Mouse (Mus musculus) thymus, postnatal 4 days (tissue): Measurements from ENCODE around the gene Oxld1.

Experiments used
- DNase-seq: peaks from one replicate; pipeline ENCODE4 v3.0.0; 2021

Gene Oxld1

GRCm38 (mm10) chr11:120457772-120458751, at the start of gene Oxld1, which contains the start of gene Ccdc137:
TSS of gene Oxld1 (minus strand) at chr11:120458068.
TSS of gene Ccdc137 (plus strand) at chr11:120458115.
- DNase-seq: peak; percentile 83

- no peak for DNase-seq
Measured at GRCm38 (mm10) chr11:120506899-120507298, 49.0 kb upstream of the Oxld1 start.

- no peak for DNase-seq
Measured at GRCm38 (mm10) chr11:120505661-120506060, 47.8 kb upstream of the Oxld1 start.

GRCm38 (mm10) chr11:120501701-120502100, 43.8 kb upstream of the Oxld1 start:
- DNase-seq: no peak

GRCm38 (mm10) chr11:120501018-120501417, 43.1 kb upstream of the Oxld1 start:
- no peak for DNase-seq

GRCm38 (mm10) chr11:120500357-120500756, 42.5 kb upstream of the Oxld1 start:
- no peak for DNase-seq

- DNase-seq: no peak
Measured at GRCm38 (mm10) chr11:120499894-120500293, 42.0 kb upstream of the Oxld1 start.

GRCm38 (mm10) chr11:120498891-120499290, 41.0 kb upstream of the Oxld1 start:
- no peak for DNase-seq

GRCm38 (mm10) chr11:120498226-120498625, 40.4 kb upstream of the Oxld1 start:
- DNase-seq: no peak

- no peak for DNase-seq
Measured at GRCm38 (mm10) chr11:120497436-120497835, 39.6 kb upstream of the Oxld1 start.

GRCm38 (mm10) chr11:120493911-120494310, 36.0 kb upstream of the Oxld1 start:
- no peak for DNase-seq

- DNase-seq: no peak
Measured at GRCm38 (mm10) chr11:120493351-120493750, 35.5 kb upstream of the Oxld1 start.

GRCm38 (mm10) chr11:120492878-120493203, 35.0 kb upstream of the Oxld1 start:
- no peak for DNase-seq

- peak; percentile 52 for DNase-seq
Measured at GRCm38 (mm10) chr11:120492024-120492877, 34.4 kb upstream of the Oxld1 start.

- DNase-seq: peak; percentile 84
Measured at GRCm38 (mm10) chr11:120491317-120492023, 33.6 kb upstream of the Oxld1 start, which contains the start of gene Slc25a10. TSS of gene Slc25a10 (plus strand) at chr11:120491840.

- no peak for DNase-seq
Measured at GRCm38 (mm10) chr11:120490291-120491046, 32.6 kb upstream of the Oxld1 start.

- DNase-seq: peak; percentile 62
Measured at GRCm38 (mm10) chr11:120489054-120489761, 31.3 kb upstream of the Oxld1 start.

GRCm38 (mm10) chr11:120488516-120488915, 30.6 kb upstream of the Oxld1 start:
- no peak for DNase-seq

GRCm38 (mm10) chr11:120485251-120485650, 27.4 kb upstream of the Oxld1 start:
- DNase-seq: no peak

GRCm38 (mm10) chr11:120484265-120484981, 26.6 kb upstream of the Oxld1 start, which contains the start of gene Mrpl12:
TSS of gene Mrpl12 (plus strand) at chr11:120484613.
- peak; percentile 89 for DNase-seq
